Mouse (Mus musculus) cerebellum, adult 18-20 months (tissue): ENCODE results near the gene Sdk2.

Source experiments
- DNase-seq, 2 experiments: peaks; one replicate each; pipeline ENCODE4 v3.0.0; 2021

The Sdk2 gene

DNA sequence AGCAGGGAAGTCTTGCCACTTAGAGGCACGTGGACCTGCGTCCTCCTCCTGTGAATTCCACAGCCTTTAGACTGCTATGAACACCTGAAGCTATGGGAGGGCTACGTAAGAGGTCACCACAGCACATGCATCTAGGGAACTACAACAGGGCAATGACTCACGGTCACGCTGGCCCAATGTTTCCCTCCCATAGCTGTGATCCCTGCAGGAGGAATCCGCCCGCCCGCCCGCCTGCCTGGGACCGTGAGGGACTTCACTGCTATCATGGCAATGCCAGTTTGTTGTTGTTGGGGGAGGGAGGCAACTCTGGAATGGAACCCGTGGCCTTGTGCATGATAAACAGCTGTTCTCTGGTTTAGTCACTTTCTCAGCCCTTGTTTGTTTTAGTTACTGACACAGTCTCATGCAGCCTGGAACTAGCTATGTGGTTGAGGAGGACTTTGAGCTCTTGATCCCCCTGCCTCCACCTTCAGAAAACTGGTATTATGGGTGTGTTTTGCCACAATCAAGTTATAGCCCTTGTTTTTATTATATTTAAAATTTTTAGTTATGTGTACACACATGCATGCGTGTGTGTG is 249.8 kb downstream of the Sdk2 start:
- no peak for DNase-seq

DNA sequence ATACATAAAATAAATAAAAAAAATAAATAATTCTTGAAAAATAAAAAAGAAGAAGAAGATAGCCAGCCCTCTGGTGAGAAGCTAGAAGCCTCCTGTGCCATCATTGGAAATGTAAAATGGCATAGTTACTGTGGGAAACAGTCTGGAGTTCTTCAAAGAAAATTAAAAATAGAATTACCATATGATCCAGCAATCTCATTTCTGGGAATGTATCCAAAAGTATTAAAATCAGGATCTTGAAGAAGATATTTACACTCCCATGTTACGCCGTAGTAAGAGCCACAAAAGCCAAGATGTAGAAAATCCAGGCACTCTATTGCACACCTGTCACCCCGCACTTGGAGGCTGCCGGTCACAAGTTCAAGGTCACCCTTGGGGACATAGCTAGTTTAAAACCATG is 250.4 kb downstream of the Sdk2 start:
- DNase-seq = no peak

DNA sequence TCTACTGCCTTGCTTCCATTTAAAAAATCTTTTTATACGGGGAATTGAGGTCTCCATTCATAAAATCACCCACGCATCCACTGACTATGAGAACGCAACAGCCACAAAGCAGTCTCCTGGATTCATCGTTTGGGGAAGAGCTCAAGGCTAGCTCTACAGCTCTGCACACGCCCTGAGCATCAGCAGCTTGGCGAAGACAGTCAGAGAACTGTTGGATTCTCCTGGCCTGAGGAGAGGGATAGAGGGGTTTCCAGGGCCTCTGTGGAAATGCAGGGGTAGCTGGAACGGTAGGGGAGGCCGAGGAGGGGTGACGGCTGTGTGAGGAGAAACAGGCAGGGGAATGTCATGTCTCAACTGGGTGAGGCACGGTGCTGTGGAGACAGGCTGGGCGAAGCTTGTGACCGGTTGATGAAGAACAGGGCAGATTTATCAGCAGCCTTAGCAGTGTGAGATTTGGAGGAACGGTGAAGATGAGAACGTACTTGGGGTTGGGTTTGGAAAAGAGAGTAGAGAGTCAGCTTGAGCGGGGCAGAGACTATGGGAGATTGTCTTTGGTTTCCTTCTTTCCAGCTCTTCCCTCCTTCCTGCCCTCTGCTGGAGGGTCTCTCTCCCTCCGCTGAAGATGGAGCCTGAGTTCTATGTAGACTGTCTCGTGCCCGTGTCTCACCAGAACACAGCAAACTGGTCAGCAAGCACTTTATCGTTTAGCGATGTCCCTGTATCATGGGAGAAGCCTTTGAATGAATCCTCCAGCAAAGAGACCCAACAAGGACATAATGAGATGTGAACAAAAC is 255.1 kb downstream of the Sdk2 start:
- DNase-seq = no peak

DNA sequence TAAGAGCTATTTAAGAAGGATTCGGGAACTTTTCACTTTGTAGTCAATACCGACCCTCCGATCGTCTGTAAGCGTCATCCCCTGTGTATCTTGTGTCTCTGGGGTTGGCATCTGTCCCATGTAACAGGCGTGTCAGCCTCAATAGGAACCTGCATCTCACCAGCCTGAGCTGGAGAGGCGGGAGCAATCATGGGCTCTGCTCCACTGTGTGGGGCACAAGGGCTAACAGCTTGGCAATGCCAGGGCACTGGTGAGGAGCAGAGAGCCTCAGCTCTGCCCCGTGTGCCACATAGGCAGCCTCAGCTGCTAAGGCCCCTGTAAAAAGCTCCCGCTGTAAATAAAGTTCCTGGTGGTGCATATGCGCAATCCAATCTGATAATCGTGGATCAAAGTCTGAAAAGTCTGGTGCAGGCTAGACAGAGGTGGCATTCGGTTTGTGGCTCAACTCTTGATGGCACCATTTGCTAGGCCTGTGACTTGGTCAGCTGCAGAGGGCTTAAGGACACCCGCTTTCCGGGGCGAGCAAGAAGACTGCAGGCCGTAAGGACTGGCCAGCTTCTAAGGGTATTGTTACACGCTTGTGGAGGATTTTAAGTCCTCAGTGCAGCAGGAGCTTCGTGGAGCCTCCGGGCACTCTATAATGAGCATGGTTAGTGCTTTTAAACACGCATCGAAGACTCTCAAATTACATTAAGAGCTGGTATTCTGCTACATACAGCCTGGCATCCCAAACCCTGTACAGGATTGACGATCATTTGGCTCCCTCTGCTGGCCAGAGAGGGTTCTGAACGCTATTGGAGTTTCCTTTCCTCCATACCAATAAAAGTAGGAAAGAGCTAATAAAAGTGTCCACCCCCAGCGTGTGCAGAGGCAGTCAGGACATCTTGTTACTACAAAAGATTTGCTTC is 256.0 kb downstream of the Sdk2 start:
- DNase-seq = peak; percentile 75 to 85

DNA sequence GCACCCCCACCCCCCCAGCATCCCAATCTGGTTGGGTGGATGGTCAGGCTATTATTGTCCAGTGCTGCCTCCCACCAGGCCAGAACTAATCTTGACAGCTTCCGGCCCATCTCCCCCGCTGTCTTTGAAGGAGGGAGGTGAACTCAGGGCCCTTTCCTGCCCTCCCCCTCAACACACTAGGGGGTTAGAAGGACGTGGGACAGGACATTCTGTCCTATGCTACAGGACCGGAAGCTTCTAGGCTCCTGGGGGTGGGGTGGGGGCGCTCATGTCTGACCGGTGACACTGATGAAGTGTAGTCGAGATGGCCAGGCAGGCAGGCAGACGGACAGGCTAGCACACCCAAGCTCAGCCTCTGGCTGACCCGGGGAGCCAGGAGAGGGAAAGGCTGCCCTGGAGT is 259.8 kb downstream of the Sdk2 start:
- DNase-seq = no peak

DNA sequence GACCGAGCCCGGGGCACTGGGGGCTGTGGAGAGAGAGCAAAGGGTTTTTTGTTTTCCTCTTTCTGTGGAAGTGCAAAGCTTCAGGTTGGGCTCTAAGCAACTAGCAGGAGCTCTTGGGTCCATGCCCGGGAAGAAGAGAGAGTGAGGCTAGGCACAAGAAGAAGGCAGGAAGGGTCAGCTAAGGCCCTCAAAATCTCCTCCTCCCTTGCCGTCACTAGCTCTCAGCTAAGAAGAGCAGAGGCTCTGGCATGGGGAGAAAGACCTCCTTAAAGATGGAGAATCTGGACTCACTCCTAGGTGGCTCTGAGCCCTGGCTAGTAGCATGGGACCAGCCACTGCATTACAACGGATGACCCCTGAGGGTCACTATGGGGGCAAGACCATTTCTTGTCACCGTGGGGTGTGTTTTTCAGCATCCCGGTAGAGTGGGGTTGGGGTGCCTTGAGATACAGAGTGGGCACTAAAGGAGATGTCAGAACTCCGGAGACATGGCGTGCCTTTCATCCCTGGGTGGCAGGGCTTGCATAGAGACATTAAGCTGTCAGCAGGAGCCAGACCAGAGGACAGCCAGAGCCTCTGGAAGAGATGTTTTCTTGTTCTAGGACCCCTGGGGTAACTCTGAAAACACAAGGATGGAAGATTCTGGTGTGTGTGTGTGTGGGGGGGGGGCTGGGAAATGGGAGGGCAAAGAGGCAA is 260.3 kb downstream of the Sdk2 start:
- DNase-seq = peak in 1 of 2 experiments; percentile 36

DNA sequence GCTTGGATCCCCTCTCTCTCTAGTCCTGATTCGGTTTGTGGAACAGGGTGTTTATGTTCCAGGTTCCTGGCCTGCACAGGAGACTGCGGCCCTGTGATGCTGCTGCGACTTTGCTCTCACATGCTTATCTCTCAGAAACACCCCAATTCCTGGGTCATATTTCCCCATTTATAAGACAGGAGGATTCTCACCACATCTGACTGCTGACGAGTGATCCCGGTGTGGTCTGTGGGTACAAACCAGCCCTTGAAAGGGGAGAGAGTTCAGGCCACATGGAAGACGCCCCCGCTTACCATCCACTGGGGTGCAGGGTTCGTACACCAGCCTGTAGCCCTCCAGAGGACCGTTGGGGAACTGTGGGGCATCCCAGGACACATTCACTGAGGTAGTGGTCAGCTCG is 260.9 kb downstream of the Sdk2 start:
- DNase-seq = no peak

DNA sequence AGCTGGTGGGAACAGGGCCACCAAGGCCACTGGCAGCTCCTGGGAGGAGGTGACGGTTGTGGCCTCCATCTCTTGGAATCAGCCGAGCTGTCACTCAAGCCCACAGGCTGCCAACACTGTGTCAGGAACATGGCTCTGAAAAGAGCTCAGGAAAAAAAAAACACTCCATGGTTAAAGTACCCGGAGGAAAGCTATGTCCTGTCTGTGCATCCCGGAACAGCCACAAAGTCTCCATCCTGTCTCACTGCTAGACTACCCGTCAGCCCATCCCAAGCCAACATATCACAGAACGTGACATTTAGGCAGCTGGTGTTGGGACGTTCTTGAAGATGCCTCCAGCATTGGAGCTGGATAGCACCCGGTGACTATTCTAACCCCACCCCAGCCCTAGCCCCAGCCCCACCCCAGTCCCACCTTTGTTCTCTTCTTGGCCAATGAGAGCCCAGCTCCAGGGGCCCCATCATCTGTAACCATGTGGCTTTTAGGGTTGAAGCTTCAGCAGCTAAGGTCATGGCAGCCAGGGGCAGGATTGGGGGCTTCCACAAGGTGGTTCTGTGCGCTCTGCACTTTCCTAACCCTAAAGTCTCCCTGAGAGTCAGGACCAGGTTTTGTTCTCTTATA is 263.4 kb downstream of the Sdk2 start:
- DNase-seq = no peak

DNA sequence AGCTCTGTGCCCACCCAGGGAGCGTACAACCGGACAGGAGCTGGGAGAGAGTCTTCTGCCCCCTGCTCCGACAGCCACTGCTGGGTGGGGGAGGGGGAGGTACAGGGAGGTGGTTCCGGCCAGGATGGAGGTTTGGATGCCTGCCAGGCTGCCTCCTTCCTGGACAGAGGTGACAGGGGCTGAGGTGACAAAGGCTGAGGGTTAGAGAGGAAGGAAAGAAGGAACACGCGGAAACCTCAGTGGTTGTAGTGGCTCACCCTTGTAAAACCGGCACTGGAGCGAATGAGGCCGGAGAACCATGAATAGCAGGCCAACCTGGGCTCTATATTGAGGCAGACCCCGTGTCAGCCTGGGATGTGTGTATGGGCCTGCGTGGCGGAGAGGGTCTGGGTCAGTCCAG is 264.4 kb downstream of the Sdk2 start:
- DNase-seq = no peak

DNA sequence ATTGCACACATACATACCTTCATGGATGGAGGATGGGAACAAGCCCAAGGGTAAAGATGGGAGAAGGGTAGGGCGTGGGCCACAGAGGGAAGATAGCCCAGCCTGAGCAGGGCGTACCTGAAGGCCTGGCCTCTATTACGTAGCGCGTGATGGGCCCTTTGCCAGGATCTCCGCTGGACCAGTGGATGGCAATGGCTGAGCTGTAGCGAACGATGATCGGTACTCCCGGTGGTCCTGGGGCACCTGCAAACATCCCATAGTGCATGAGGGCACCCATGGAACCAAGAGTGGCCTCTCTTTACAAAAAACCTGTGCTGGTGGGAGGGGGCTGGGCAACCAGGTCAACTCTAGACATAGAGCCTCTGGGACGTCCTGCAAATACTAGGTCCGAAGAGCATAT is 266.8 kb downstream of the Sdk2 start:
- DNase-seq = no peak

DNA sequence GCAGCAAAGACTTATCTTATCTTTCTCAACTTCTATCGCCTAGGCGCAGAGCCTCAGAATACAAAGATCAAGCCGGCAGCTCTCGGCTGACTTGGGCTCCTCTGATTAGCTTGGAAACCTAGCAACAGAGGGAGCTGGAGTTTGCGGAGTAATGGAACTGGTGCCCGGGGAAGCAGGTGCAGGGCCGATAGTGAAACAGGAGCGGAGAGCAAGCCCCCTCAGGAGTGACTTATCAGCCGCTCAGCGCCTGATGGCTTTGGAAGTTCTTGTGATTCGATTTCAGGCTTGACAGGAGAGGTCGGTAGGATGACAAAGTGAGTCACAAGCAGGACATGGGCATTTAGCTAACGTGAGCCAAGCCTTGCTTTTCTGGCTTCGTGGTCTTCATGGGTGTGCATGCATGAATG is 267.8 kb downstream of the Sdk2 start:
- DNase-seq = no peak

DNA sequence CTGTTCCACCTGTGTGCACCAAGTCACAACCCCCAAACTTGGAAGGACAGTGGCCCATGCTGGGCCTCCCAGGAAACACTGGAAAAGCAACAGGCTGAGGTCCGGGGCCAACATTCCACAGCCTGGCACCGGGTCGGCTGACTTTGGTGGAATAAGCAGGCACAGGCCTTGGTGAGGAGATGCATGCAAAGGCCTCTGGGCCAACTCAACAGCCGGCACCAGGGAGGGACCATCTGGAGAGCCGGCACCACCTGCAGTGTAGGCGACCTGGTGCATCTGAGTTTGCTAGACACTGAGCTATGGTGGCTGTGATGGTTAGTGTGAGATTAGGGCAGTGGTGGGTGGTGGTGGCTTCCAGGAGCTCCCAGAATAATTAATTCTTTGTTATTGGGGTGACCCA is 268.8 kb downstream of the Sdk2 start:
- DNase-seq = peak; percentile 93 to 95

DNA sequence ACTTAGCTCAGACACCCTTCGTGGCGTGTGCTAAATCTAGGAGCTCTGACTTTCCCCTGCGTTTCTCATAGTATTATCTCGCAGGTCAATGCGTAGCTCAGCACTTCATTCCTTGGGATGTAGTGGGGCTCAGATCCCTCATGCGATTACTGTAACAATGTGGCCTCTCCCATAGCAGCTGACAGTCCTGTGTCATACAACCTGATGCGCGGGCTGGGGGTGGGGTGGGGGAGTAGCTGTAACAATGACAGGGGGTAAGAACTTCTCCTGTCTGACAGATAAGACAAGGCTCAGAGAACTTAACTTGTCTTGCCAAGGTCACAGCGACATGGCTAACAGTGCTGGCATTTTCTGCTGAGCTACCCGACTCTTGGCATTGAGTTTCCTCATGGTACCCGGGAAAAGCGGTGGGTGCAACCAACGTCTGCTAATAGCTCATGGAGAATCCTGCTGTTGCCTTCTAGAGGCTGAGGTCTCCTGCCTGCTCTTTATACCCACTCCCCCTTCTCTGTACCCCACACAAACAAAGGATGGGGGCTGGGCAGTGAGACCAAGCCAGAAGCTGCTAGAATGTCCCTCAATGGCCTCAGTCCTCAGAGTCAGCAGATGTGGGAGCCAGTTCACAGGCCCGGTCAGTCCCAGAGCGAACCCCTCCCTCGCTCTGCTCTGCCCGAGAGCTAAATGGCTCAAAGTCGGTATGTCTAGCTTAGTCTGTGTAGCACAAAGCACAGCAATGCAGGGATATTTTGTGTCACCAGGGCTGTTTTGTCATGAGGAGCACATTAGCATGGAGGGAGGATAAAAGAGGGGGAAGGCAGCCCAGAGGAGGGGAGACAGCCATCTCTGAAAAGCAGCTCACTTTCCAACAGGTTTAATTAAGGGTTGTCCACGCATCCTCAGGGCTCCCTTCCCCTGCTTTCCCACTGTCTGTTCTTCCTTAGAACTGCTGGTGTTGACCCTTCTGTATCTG is 269.5 kb downstream of the Sdk2 start:
- peak in 1 of 2 experiments; percentile 22 for DNase-seq

DNA sequence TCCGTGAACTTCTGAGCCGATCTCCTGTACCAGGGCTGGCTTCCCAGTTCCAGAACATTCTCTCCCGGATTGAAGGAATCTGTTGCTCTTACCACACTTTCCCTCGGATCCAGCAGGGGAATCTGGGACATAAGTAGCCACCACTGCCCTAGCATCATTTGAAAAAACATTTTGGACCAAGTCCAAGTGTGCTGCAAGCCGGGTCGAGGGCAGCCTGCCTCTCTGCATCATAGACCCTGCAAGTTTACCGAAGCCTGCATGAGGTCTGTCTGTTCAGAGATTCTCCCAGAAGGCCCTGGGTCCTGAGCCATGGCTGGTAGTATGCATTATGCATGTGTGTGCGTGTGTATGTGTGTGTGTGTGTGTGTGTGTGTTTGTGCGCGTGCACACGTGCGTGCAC is 271.0 kb downstream of the Sdk2 start:
- no peak for DNase-seq

DNA sequence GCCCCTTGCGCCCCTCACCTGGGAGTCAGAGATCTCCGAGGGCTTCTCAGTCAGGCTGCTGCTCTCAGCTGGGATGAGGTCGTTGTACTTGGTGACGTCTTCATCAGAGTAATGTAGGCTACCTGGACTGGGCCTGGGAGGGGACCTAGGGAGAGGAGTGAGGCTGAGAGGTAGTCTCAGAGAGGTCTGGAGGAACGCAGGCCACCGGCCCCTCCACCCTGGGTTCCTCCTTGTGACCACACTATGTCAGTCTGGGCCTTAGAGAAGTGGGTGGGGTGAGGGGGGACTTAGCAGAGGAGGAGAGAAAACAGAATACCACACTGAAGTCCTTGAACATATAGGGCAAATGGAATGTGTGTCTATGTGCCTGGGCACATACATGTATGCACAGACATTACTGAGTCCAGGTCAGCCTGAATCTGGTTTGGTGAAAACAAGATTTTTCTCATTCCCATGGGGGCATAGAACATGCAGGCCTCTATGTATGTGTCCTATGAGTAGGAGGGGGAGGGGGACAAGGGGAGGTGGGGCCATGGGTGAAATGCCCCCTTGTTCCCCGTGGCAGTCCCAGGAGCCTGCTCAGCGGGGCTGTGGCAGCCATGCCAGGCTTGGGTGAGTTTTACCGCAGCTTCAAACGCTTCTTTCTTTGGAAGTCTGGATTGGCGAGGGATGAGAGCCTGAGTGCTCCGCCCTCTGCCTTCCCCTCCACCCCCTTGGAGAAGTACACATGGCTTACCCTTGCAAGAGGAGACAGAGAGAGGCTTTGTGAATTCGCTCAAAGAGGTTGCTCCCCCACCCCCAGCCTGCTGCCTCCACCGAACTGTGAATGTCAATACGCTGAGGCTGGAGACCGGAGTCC is 275.3 kb downstream of the Sdk2 start:
- DNase-seq = peak in 1 of 2 experiments; percentile 38

DNA sequence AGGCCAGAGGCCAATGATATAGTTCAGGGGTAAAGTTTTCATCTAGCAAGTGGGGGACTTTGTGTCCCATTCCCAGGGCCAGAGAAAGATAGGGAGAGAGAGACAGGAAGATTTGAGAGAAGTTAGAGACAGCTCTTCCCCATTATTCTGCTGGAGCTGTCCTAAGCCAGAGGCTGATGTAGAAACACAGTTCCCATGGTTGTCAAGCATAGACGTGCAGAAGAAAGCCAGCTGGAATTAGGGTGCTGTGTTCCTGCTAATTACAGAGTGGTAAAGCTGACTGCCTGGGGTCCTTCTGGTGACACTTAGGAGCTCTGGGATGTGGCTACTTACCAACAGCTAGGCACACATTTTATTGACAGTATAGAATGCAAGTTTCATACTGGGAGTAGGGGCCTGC is 277.7 kb downstream of the Sdk2 start:
- no peak for DNase-seq

DNA sequence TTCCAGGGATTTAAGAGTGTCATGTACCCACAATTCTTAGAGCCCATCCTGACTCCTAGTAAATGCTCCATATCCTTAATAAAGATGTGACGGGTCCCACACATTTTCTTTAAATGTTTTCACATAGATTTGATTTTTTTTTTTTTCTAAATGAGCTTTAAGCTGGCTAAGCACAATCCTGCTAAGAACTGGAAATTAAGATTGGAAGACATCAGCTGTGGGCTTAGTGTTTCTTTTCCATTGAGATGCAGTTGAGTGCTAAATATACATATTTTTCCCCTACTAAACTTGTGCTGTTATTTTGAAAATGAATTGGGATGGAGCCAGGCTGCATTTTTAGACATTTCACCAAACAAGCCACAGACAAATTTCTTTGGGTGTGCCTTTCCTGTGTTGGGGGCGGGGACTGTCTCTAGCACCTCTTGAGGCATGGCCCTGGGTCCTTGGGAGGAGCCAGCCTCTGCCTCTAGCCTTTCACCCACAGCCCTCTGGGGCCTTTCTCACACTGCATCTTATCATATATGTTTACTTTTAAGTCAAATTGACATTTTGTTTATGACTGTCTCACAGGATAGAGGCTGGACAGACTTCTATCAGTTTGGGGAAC is 278.6 kb downstream of the Sdk2 start:
- no peak for DNase-seq

DNA sequence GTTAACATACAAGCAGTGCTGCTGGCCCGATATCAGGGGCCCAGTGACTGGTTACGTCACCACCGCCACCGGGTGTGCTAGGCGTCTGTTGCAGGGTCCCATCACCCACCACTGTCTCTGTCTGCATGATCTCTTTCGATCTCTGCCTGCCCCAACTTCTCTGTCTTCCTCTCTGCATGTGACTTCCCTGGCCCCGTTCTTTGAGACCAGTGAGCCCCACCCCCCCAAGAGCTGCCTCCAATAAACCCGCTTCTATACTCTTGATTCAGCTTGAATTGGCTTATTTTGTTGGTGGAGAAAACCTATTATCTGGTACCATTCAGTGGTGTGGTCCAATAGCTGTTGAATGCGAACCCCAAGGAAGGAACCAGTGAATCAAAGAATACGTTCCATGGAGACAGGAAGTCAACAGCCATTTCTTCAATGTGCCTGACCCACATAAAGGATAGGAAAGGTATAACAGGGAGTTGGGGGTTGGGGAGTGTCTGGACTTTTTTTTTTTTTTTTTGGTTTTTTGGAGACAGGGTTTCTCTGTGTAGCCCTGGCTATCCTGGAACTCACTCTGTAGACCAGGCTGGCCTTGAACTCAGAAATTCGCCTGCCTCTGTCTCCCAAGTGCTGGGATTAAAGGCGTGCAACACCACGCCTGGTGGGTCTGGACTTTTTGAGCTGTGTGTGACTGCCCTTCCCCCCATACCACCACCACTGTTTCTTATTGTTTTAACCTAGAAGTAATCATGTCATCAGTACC is 279.2 kb downstream of the Sdk2 start:
- no peak for DNase-seq

DNA sequence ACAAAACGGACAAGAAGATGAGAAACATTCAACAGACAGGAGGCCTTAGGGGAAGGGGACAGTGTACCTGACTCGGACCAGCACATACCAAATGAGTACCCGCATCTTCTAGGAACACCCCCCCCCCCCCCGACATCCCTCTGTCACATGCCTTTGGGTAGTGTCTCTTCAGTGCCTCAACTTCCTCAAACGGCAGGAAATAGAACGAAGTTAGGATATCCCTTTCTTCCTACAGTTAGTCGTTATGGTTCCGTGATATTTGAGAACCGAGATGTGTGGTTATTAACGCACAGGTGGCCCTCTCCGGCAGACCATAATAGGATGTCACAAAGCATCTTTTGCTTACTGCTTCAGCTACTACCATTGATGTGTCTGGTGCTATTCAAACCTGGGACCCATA is 279.8 kb downstream of the Sdk2 start:
- no peak for DNase-seq
